Comparison of ENCODE assay signal across 11 mouse cellular contexts in the genomic region with DNA sequence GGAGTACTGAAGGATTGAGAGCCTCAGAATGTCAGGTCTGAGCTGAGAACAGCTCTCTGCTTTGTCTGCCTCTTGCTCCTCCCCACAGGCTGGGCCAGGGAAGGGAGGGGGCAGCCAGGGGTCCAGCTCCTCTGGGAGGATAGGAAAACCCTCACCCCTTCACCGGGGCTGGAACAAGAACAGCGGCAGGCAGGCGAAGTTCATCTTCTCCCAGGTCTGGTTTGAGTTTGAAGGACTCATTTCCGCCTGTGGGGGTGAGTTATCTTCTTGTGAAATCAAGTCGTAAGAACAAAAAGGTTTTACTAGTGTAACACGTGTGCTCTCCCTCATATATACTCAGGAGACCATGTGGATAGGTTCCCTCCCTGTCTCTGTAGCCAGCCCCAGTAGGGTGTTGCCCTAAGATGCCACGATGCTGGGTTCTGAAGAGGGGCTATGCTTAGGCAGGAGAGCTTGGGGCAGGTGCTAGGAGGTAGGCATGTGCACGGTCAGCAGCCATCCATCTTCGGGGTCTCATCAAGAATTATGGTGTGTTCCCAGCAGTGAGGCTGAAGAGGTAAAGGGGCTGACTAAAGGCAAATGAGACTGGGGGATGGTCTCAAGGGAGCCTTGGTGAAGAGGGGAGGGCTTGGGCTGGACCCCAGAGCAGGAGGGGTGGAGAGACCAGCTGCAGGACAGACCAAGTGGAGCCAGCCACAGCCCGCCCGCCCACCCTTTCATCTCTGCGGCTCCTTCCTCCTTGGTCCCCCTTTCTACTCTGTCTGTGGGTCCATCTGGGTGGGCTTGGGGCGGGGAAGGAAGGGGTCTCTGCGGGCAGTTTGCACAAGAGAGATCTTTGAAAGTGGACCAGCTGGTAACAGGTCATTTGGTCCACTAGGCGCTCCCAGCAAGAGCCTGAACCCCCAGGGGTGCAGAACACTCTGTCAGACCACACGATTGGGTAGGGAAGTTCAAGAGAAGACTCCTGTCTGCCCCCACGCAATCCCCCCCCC. TPM values are rescaled to one million over a fixed set of nuclear protein-coding genes. Genes with fewer than 3 reads are reported as not detected.
DNase-seq lines count a peak whose midpoint lies in the region; ATAC-seq and TF ChIP-seq lines count a peak whose summit lies in the region.
"Had no signal": no experiment of that assay in that cellular context is flagged by ENCODE, and none has a peak within 500 bp of the region (broad histone marks: within the 10 kb centered on the region; RNA-seq: fewer than 3 reads in every experiment).

No protein-coding gene starts in this region.

- no peak for TF ChIP-seq CTCF in kidney, adult 2 months (conservative IDR thresholded peaks at IDR 0.05; ENCODE audit: insufficient read depth, insufficient read length, low read depth, low read length)

- TF ChIP-seq POLR2A in kidney, adult 2 months (IDR thresholded peaks at IDR 0.05; ENCODE audit: low read depth, low read length): no peak

- H3K4me3 ChIP-seq in midbrain, embryonic 13.5 days (replicated peaks): no peak overlapping the region
- H3K4me3 ChIP-seq in kidney, adult 2 months (ENCODE audit: insufficient read depth, low read depth, low read length): no peak overlapping the region
- H3K4me3 ChIP-seq: layer of hippocampus, adult 2 months had no signal

- no peaks in the 10 kb centered on the region for H3K36me3 ChIP-seq in midbrain, embryonic 13.5 days
- no peaks in the 10 kb centered on the region for H3K36me3 ChIP-seq in kidney, adult 2 months (ENCODE audit: control insufficient read depth, insufficient read depth, low read length)

- H3K4me2 ChIP-seq in midbrain, embryonic 13.5 days (replicated peaks): no peak overlapping the region; the same call in 1 of the 2 replicates

- no peaks in the 10 kb centered on the region for H3K9me3 ChIP-seq in midbrain, embryonic 13.5 days

- peak; percentile 47 for ATAC-seq in activated CD4-positive, CD25-positive, alpha-beta regulatory T cell, adult 4 months
- ATAC-seq in midbrain, embryonic 13.5 days: peak; percentile 44; the same call in 1 of the 2 replicates

- DNase-seq in 416B (ENCODE audit: low read depth): peak; percentile 20
- peak; percentile 69 for DNase-seq in forelimb bud, embryonic 11.5 days (ENCODE audit: low read depth, low spot score)
- DNase-seq in urinary bladder, postnatal 10 days (ENCODE audit: low spot score): no peak
- DNase-seq in left cerebral cortex, adult 11 months (ENCODE audit: low spot score): no peak
- DNase-seq in cerebellum, adult 9-11 months: no peak
- DNase-seq in kidney, adult 2 months: no peak
- DNase-seq: gastrocnemius, postnatal 25 days; spleen, adult 18-20 months had no signal

- H3K27me3 ChIP-seq in midbrain, embryonic 13.5 days: peaks cover 29% of the 10 kb centered on the region
- no peaks in the 10 kb centered on the region for H3K27me3 ChIP-seq in kidney, adult 2 months (replicated peaks; ENCODE audit: control insufficient read depth, insufficient read depth, low read length)

- WGBS in midbrain, embryonic 13.5 days: 15% methylated on average over 16 of the region's 17 CpGs
- WGBS in kidney, adult 2 months: 29% methylated on average over 17 of the region's 17 CpGs

- peak overlapping the region; percentile 44; the same call in 1 of the 2 replicates for H3K27ac ChIP-seq in midbrain, embryonic 13.5 days
- H3K27ac ChIP-seq in kidney, adult 2 months (ENCODE audit: insufficient read depth, low read depth, low read length): no peak overlapping the region
- H3K27ac ChIP-seq: layer of hippocampus, adult 2 months had no signal

- H3K4me1 ChIP-seq in midbrain, embryonic 13.5 days (replicated peaks): peaks cover 37% of the 10 kb centered on the region
- H3K4me1 ChIP-seq in kidney, adult 2 months (ENCODE audit: control insufficient read depth, insufficient read depth, low read length): no peaks in the 10 kb centered on the region

- H3K9ac ChIP-seq in midbrain, embryonic 13.5 days (replicated peaks): no peak overlapping the region

RNA-seq across cellular contexts. Expression of a gene that starts 15.6 kb away (rescaled TPM):
- not detected for polyA plus RNA-seq in activated CD4-positive, CD25-positive, alpha-beta regulatory T cell, adult 4 months (2017; shearing (Covaris generic))
- polyA plus RNA-seq in midbrain, embryonic 13.5 days (2015; fragmentation: Nextera tagmentation; extraction: Ambion mirVana): 0.73 and 0.80 TPM in 2 replicates
- 0.18 TPM in 1 of 2 replicates, not detected in the other for polyA plus RNA-seq in kidney, adult 2 months (2012; rRNA removed)

Comparison
In these comparisons a context has a peak if more than half of its experiments do, and no peak if none do; other contexts are left out.
1. DNase-seq: peak in 416B (single experiment) and forelimb bud, embryonic 11.5 days (single experiment); none in urinary bladder, postnatal 10 days (single experiment), left cerebral cortex, adult 11 months (single experiment), cerebellum, adult 9-11 months (single experiment) and kidney, adult 2 months (single experiment).